Mouse (Mus musculus) central nervous system, embryonic 11.5 days (tissue): ENCODE results near the gene Gapdhs. TPM values are rescaled to one million over a fixed set of nuclear protein-coding genes. Genes with fewer than 3 reads are reported as not detected.

ENCODE experiments used
- polyA plus RNA-seq: library from polyadenylated mRNA; depleted of rRNA; stranded (reverse); fragments of >200 nt; gene quantifications from 2 replicates; pipeline ENCODE4 v1.2.3, GENCODE M21; 2012; rRNA removed

Gapdhs gene
- 0.16 TPM in 1 of 2 replicates, not detected in the other for polyA plus RNA-seq

DNA sequence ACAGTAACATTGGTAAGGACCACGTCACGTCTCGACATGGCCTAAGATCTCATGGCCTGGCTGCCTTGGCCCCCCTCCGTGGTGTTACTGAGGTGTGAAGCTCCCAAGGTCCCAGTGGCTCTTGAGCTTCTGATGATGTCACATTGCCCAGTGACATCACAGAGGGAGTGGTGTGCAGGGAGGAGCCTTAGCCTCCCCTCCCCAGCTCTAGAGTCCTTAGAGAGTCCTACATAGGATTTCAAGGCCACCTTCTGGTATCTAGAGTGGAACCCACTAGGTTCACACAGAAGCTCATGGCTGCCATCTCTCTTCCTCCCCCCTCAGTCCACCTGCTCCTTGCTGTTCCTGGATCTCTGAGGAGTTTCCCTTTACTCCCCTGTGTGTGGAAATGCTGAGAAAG, at the start of gene Gapdhs:
Gapdhs (minus strand) TSS at position 65 of the 400 bp plus-strand sequence.

DNA sequence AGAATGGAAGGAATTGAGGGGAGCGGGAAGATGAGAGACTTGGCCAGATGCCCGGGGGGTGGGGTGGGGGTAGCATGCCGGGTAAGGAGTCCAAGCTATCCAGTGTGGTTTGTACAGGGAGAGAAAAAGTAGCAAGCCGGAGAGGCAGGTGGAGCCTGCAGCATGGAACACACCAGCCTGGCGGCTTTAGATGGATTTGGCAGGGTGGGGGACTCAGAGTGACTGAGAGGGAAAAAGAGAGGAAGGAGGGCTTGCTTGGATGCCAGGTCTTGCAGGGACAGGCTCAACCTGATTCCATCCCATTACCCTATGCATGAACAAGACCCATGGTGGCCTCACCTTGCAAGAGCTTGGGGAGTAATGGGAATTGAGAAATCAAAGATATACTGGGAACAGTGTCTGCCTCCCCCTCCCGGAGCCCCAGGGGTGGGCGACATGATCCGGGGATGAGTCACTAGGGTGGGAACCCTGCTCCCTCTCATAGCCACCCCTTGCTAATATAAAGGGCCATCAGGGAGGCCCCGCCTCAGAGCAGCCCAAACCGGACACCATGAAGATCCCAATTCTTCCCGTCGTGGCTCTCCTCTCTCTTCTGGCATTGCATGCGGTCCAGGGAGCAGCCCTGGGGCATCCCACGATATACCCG, 44.0 kb upstream of the Gapdhs start, which contains the start of gene Krtdap:
Krtdap (plus strand) TSS at position 520 of the 646 bp plus-strand sequence.

DNA sequence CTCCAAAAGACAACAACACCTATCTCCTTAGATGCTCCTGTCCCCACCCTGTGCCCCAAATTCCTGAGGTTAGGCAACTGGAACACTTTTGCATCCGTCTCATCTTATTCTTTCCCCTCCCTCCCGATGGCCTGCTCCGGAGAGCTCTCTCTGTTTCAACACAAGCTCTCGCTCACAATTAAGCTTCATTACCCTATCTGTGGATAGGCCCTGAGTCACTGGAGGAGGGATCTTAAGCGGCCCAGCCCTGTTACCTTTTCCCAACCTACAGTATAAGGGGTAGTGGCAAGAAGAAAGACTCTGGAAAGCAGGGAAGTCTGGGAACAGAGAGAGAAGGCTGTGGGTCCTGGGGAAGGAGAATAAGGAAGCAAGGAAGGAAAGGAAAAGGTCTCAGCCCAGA, 20.0 kb upstream of the Gapdhs start, which contains the start of gene Dmkn:
Dmkn (plus strand) TSS at position 301 of the 400 bp plus-strand sequence.

DNA sequence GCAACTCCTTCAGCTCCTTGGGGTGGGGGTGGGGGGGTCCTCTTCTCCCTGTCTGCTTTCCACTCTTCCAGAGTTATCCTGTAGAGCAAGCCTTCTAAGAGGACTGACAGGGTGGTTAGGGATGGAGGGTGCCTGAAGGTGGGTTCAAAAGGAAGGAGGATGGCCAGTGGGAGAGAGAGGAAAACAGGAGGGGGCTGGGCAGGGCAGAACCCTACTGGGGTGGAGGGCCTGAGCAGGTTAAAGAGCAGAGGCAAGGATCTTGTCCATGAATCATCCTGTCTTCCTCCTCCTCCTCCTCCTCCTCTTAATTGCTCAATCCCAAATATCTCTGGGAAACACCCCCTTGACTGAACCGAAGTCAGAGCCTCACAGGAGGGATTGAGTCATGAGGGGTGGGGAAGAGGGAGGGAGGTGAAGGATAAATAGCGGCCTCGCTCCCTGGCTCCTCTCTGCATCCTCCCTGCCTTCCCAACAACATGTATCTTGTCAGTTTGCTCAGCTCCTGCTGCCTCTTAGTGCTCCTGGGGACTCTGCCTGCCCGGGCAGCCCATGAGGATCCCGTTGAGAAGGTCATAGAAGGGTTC, 7.7 kb upstream of the Gapdhs start, which contains the start of gene Sbsn:
Sbsn (plus strand) TSS at position 386 of the 584 bp plus-strand sequence.

DNA sequence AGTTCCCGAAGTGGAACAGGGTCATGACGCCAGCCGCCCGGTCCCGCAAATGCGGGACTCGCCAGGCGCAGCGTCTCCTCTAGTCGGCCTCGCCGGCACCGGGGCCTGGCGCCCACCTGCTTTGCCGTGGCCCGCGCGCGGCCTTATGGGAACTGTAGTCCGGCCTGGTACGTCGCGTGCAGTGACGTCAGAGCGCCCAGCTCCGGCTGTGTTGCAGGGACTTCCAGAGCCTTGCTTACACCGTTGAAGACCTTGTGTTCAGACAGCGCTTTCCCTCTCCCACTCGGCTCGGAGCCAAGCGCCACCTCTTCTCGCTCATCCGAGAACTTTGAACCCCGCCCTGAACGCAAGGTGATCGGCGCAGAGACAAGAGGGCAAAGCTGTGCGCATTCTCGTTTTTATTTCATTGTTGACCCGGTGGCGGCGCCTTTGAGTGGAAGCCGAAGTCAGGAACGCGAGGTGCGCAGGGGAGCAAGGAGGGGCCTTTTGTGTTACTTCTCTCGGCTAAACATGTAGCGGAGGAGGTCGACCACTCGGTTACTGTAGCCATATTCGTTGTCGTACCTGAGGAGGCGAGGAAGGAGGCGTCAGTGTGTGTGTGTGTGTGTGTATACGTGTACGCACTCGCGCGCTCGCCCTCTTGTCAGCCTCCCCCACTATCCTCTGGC, 14.0 kb downstream of the Gapdhs start, which contains the start of gene Tmem147:
Tmem147 (minus strand) TSS at position 145 of the 668 bp plus-strand sequence.

DNA sequence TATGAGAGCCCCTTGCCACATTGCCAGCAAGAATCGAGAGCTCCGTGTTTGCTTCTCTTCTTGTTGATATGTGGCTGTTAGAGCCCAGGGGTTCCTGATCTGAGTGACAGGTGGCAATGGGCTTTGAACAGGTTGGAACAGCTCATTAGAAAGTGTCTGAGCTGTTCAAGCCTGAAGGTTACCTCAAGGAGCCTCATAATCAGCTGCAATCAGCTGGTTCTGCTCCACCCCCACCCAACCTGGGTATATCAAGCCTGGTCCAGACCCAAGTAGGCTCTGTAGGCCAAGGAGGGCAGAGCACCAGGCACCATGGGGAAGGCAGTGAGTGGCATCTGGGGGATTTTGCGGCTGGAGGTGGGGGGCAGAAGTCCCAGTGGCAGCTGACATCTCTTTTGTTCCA, 31.5 kb downstream of the Gapdhs start, which contains the start of gene Atp4a:
Atp4a (plus strand) TSS at position 268 of the 400 bp plus-strand sequence.

DNA sequence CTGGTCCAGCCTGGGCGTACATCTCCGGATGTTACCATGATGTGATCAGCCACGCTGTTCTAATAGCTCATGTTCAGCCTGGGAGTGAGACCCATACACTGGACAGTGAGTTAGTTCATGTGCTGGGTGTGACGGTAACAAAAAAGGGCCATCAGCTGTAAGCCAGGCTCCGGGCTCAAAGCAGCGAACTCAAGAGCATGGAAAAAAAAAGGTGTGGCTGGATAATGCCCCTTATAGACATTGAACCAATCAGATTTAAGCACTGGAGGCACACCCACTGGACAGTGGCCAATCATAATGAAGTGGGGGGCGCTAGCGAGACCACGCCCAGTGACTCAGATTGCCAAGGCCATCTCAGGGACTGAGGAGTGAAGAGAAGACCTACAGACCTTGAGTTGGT, 44.9 kb downstream of the Gapdhs start, which contains the start of gene 2200002J24Rik:
2200002J24Rik (plus strand) TSS at position 338 of the 400 bp plus-strand sequence.

Other genes with a start within 250 kb of the Gapdhs start
- 102 and 119 TPM in 2 replicates for gene Arhgap33, start 208.6 kb downstream of the Gapdhs start, polyA plus RNA-seq
- 6.4 and 6.8 TPM in 2 replicates for gene Hspb6, start 191.5 kb downstream of the Gapdhs start, polyA plus RNA-seq
- 22.3 and 28.9 TPM in 2 replicates for gene Proser3, start 191.4 kb downstream of the Gapdhs start, polyA plus RNA-seq
- 35.8 and 38.5 TPM in 2 replicates for gene Lin37, start 183.8 kb downstream of the Gapdhs start, polyA plus RNA-seq
- gene U2af1l4, start 180.4 kb downstream of the Gapdhs start, polyA plus RNA-seq = 57.5 and 77.8 TPM in 2 replicates
- 5.6 and 6.0 TPM in 2 replicates for gene Gm49396, start 180.3 kb downstream of the Gapdhs start, polyA plus RNA-seq
- gene Psenen, start 180.1 kb downstream of the Gapdhs start, polyA plus RNA-seq = 98.4 and 114 TPM in 2 replicates
- 5.5 and 9.1 TPM in 2 replicates for gene Igflr1, start 178.3 kb downstream of the Gapdhs start, polyA plus RNA-seq
- 55.4 and 66.3 TPM in 2 replicates for gene Kmt2b, start 155.0 kb downstream of the Gapdhs start, polyA plus RNA-seq
- gene Zbtb32, start 144.8 kb downstream of the Gapdhs start, polyA plus RNA-seq = 0.20 and 0.45 TPM in 2 replicates
- gene Upk1a, start 130.8 kb downstream of the Gapdhs start, polyA plus RNA-seq = 1.9 and 4.0 TPM in 2 replicates
- 789 and 842 TPM in 2 replicates for gene Cox6b1, start 117.5 kb downstream of the Gapdhs start, polyA plus RNA-seq
- 0.07 and 0.18 TPM in 2 replicates for gene Etv2, start 107.8 kb downstream of the Gapdhs start, polyA plus RNA-seq
- gene Rbm42, start 93.4 kb downstream of the Gapdhs start, polyA plus RNA-seq = 68.3 and 129 TPM in 2 replicates
- 50.6 and 72.4 TPM in 2 replicates for gene Haus5, start 78.7 kb downstream of the Gapdhs start, polyA plus RNA-seq
- not detected in 2 replicates for gene Pmis2, start 72.1 kb downstream of the Gapdhs start, polyA plus RNA-seq
- gene 2200002J24Rik, start 44.8 kb downstream of the Gapdhs start, polyA plus RNA-seq = not detected in 2 replicates
- 0.70 and 1.3 TPM in 2 replicates for gene Atp4a, start 31.5 kb downstream of the Gapdhs start, polyA plus RNA-seq
- 66.3 and 120 TPM in 2 replicates for gene Tmem147, start 14.1 kb downstream of the Gapdhs start, polyA plus RNA-seq
- 5.4 and 6.3 TPM in 2 replicates for gene Sbsn, start 7.8 kb upstream of the Gapdhs start, polyA plus RNA-seq
- 0.06 and 0.15 TPM in 2 replicates for gene Dmkn, start 20.1 kb upstream of the Gapdhs start, polyA plus RNA-seq
- not detected in 2 replicates for gene Krtdap, start 44.2 kb upstream of the Gapdhs start, polyA plus RNA-seq
- 0.05 and 0.21 TPM in 2 replicates for gene Ffar2, start 80.1 kb upstream of the Gapdhs start, polyA plus RNA-seq
- gene Ffar3, start 112.5 kb upstream of the Gapdhs start, polyA plus RNA-seq = 0.05 TPM in 1 of 2 replicates, not detected in the other
- gene Ffar1, start 117.9 kb upstream of the Gapdhs start, polyA plus RNA-seq = 0.02 TPM in 1 of 2 replicates, not detected in the other
- gene Cd22, start 136.7 kb upstream of the Gapdhs start, polyA plus RNA-seq = 0.01 and 0.05 TPM in 2 replicates
- gene Mag, start 171.2 kb upstream of the Gapdhs start, polyA plus RNA-seq = 0.26 and 0.46 TPM in 2 replicates
- not detected in 2 replicates for gene Hamp2, start 181.0 kb upstream of the Gapdhs start, polyA plus RNA-seq
- not detected in 2 replicates for gene Hamp, start 200.4 kb upstream of the Gapdhs start, polyA plus RNA-seq
- 97.2 and 156 TPM in 2 replicates for gene Usf2, start 213.1 kb upstream of the Gapdhs start, polyA plus RNA-seq
- 15.1 and 19.4 TPM in 2 replicates for gene Lsr, start 229.8 kb upstream of the Gapdhs start, polyA plus RNA-seq
- 0.60 and 0.68 TPM in 2 replicates for gene Fam187b, start 230.1 kb upstream of the Gapdhs start, polyA plus RNA-seq